Mouse (Mus musculus): ENCODE measurements around the gene Smoc1. TPM values are rescaled to one million over a fixed set of nuclear protein-coding genes. Genes with fewer than 3 reads are reported as not detected.

Smoc1 gene
- polyA plus RNA-seq, 1 experiment from 2014 or later: 15.5 TPM

- WGBS (ENCODE audit: insufficient replicate concordance): 72% methylated on average over 20 of the region's 20 CpGs
- TF ChIP-seq EP300 (IDR thresholded peaks at IDR 0.05; ENCODE audit: low read depth): no peak
- no peak for TF ChIP-seq CTCF (IDR thresholded peaks at IDR 0.05; ENCODE audit: low read depth)
These were observed 7.9 kb upstream of the Smoc1 start for GRCm38 (mm10) chr12:81018516-81019279.

GRCm38 (mm10) chr12:81019280-81019935 lies 7.2 kb upstream of the Smoc1 start:
- no peak for DNase-seq

More at GRCm38 (mm10) chr12:81018516-81019279, 7.9 kb upstream of the Smoc1 start:
- no peaks in the 10 kb centered on the region for H3K4me1 ChIP-seq (ENCODE audit: insufficient read depth)
- no peak for ATAC-seq
- no peak overlapping the region for H3K9ac ChIP-seq (replicated peaks)
- no peaks in the 10 kb centered on the region for H3K36me3 ChIP-seq (replicated peaks; ENCODE audit: insufficient read depth, low read length)
- H3K4me3 ChIP-seq (ENCODE audit: low read depth, low read length): no peak overlapping the region
- no peaks in the 10 kb centered on the region for H3K27me3 ChIP-seq (ENCODE audit: insufficient read depth, low read length)
- no peaks in the 10 kb centered on the region for H3K9me3 ChIP-seq (ENCODE audit: low read length)
- no peak for DNase-seq
- no peak overlapping the region for H3K27ac ChIP-seq (ENCODE audit: low read depth)
- H3K4me2 ChIP-seq (ENCODE audit: low read depth, low read length): no peak overlapping the region

GRCm38 (mm10) chr12:81024407-81024806 lies 2.2 kb upstream of the Smoc1 start:
- Histone ChIP-seq H3K4me2 (ENCODE audit: low read depth, low read length) (no peak overlapping the region), H3K27ac (ENCODE audit: low read depth) (no peak overlapping the region), H3K9me3 (ENCODE audit: low read length) (no peaks in the 10 kb centered on the region), H3K27me3 (ENCODE audit: insufficient read depth, low read length) (peaks cover 28% of the 10 kb centered on the region), H3K9ac (replicated peaks) (no peak overlapping the region), H3K4me1 (ENCODE audit: insufficient read depth) (no peaks in the 10 kb centered on the region), H3K36me3 (replicated peaks; ENCODE audit: insufficient read depth, low read length) (no peaks in the 10 kb centered on the region), H3K4me3 (ENCODE audit: low read depth, low read length) (no peak overlapping the region)
- TF ChIP-seq EP300 (IDR thresholded peaks at IDR 0.05; ENCODE audit: low read depth) (no peak), CTCF (IDR thresholded peaks at IDR 0.05; ENCODE audit: low read depth) (no peak)
- WGBS (ENCODE audit: insufficient replicate concordance): 82% methylated on average over 7 of the region's 7 CpGs
- ATAC-seq: no peak
- DNase-seq: no peak

More at GRCm38 (mm10) chr12:81019280-81019935, 7.2 kb upstream of the Smoc1 start:
- ATAC-seq: peak; percentile 66
- H3K4me3 ChIP-seq (ENCODE audit: low read depth, low read length): no peak overlapping the region
- H3K4me2 ChIP-seq (ENCODE audit: low read depth, low read length): no peak overlapping the region
- H3K27ac ChIP-seq (ENCODE audit: low read depth): no peak overlapping the region
- no peaks in the 10 kb centered on the region for H3K4me1 ChIP-seq (ENCODE audit: insufficient read depth)
- WGBS (ENCODE audit: insufficient replicate concordance): 76% methylated on average over 7 of the region's 7 CpGs
- no peak for TF ChIP-seq EP300 (IDR thresholded peaks at IDR 0.05; ENCODE audit: low read depth)
- no peak for TF ChIP-seq CTCF (IDR thresholded peaks at IDR 0.05; ENCODE audit: low read depth)
- H3K9me3 ChIP-seq (ENCODE audit: low read length): no peaks in the 10 kb centered on the region
- no peak overlapping the region for H3K9ac ChIP-seq (replicated peaks)
- no peaks in the 10 kb centered on the region for H3K27me3 ChIP-seq (ENCODE audit: insufficient read depth, low read length)
- H3K36me3 ChIP-seq (replicated peaks; ENCODE audit: insufficient read depth, low read length): no peaks in the 10 kb centered on the region

- H3K9ac ChIP-seq (replicated peaks): no peak overlapping the region
These were observed 1.6 kb upstream of the Smoc1 start for GRCm38 (mm10) chr12:81024993-81025392.

GRCm38 (mm10) chr12:81026995-81027942 lies 661 bp downstream of the Smoc1 start:
- WGBS (ENCODE audit: insufficient replicate concordance): 4% methylated on average over 44 of the region's 45 CpGs

More at GRCm38 (mm10) chr12:81024993-81025392, 1.6 kb upstream of the Smoc1 start:
- H3K4me1 ChIP-seq (ENCODE audit: insufficient read depth): 0 out of 2 replicates have a peak, but pooled peaks cover 5% of the 10 kb centered on the region
- H3K4me3 ChIP-seq (ENCODE audit: low read depth, low read length): no peak overlapping the region
- H3K9me3 ChIP-seq (ENCODE audit: low read length): no peaks in the 10 kb centered on the region
- H3K4me2 ChIP-seq (ENCODE audit: low read depth, low read length): no peak overlapping the region
- 51% methylated on average over 2 of the region's 2 CpGs for WGBS (ENCODE audit: insufficient replicate concordance)
- DNase-seq: no peak
- H3K36me3 ChIP-seq (replicated peaks; ENCODE audit: insufficient read depth, low read length): no peaks in the 10 kb centered on the region
- no peak for ATAC-seq
- no peak overlapping the region for H3K27ac ChIP-seq (ENCODE audit: low read depth)
- TF ChIP-seq CTCF (IDR thresholded peaks at IDR 0.05; ENCODE audit: low read depth) (peak; percentile 41), EP300 (IDR thresholded peaks at IDR 0.05; ENCODE audit: low read depth) (no peak)
- H3K27me3 ChIP-seq (ENCODE audit: insufficient read depth, low read length): peaks cover 28% of the 10 kb centered on the region

More at GRCm38 (mm10) chr12:81026995-81027942, 661 bp downstream of the Smoc1 start:
- peak overlapping the region; percentile 62 for H3K4me3 ChIP-seq (ENCODE audit: low read depth, low read length)
- TF ChIP-seq CTCF (IDR thresholded peaks at IDR 0.05; ENCODE audit: low read depth): no peak
- H3K4me1 ChIP-seq (ENCODE audit: insufficient read depth): peaks cover 6% of the 10 kb centered on the region; the same call in 1 of the 2 replicates
- ATAC-seq (peak; percentile 58), DNase-seq (peak; percentile 40)
- peak overlapping the region; percentile 71 for H3K4me2 ChIP-seq (ENCODE audit: low read depth, low read length)
- H3K27me3 ChIP-seq (ENCODE audit: insufficient read depth, low read length): peaks cover 28% of the 10 kb centered on the region
- H3K9me3 ChIP-seq (ENCODE audit: low read length): no peaks in the 10 kb centered on the region
- peak overlapping the region; percentile 62; the same call in 1 of the 2 replicates for H3K27ac ChIP-seq (ENCODE audit: low read depth)
- no peaks in the 10 kb centered on the region for H3K36me3 ChIP-seq (replicated peaks; ENCODE audit: insufficient read depth, low read length)
- H3K9ac ChIP-seq (replicated peaks): peak overlapping the region; percentile 72

Data from liver, postnatal 0 days (tissue).